Mouse (Mus musculus) intestine, postnatal 0 days (tissue): ENCODE measurements at regions not wholly inside any gene's neighbourhood (a gene's known extent, or its start where the extent isn't known, plus 50 kb on each side); places are given as distances from the start of the nearest gene placed in this dataset.

Experiments used
- ATAC-seq: fragments of 200-750 bp; cut with Nextera tagmentation; 2 replicates; pipeline ENCODE4 v1.8.0; 2017; ENCODE audit warnings: mild to moderate bottlenecking, moderate TSS enrichment, moderate library complexity
- H3K27ac ChIP-seq: fragments of 300-500 bp; sonication (generic); 2 replicates; pipeline ENCODE4 v1.5.1; 2014; ENCODE audit warnings: mild to moderate bottlenecking, low read depth, low read length, moderate library complexity
- H3K27me3 ChIP-seq: fragments of 300-500 bp; sonication (generic); replicated peaks from 2 replicates; pipeline ENCODE4 v1.6.1; 2014; ENCODE audit warnings: low read length, mixed read lengths; ENCODE audit not compliant: control insufficient read depth, insufficient read depth
- H3K36me3 ChIP-seq: fragments of 300-500 bp; sonication (generic); 2 replicates; pipeline ENCODE4 v1.6.1; 2014; ENCODE audit warnings: mild to moderate bottlenecking, moderate library complexity; ENCODE audit not compliant: control insufficient read depth, insufficient read depth
- H3K4me1 ChIP-seq: fragments of 300-500 bp; sonication (generic); replicated peaks from 2 replicates; pipeline ENCODE4 v1.6.1; 2014; ENCODE audit warnings: antibody characterized with exemption, low read length, mixed read lengths; ENCODE audit not compliant: control insufficient read depth, insufficient read depth
- H3K4me2 ChIP-seq: fragments of 300-500 bp; sonication (generic); replicated peaks from 2 replicates; pipeline ENCODE4 v1.6.1; 2014; ENCODE audit warnings: low read depth, mild to moderate bottlenecking, moderate library complexity
- H3K4me3 ChIP-seq: fragments of 300-500 bp; sonication (generic); 2 replicates; pipeline ENCODE4 v1.5.1; 2014; ENCODE audit warnings: low read depth, low read length
- H3K9ac ChIP-seq: fragments of 300-500 bp; sonication (generic); 2 replicates; pipeline ENCODE4 v1.6.1; 2014; ENCODE audit warnings: mild to moderate bottlenecking, low read depth, low read length
- H3K9me3 ChIP-seq: fragments of 300-500 bp; sonication (generic); 2 replicates; pipeline ENCODE4 v1.6.1; 2016; ENCODE audit warnings: mixed run types; ENCODE audit not compliant: control insufficient read depth
- CTCF ChIP-seq: sonication (generic); IDR thresholded peaks from 2 replicates; pipeline ENCODE4 v1.5.1; 2016; ENCODE audit warnings: low read depth, mild to moderate bottlenecking, control low read depth, antibody characterized with exemption, moderate library complexity
- WGBS: fragments of 180-500 bp; shearing (Covaris S2); extraction: QIAGEN DNeasy Blood & Tissue Kit; methylation state at CpG from one replicate; pipeline ENCODE4 v1.1.7; 2014; 5-methylcytosine and 5-hydroxymethylcytosine counted together

DNA sequence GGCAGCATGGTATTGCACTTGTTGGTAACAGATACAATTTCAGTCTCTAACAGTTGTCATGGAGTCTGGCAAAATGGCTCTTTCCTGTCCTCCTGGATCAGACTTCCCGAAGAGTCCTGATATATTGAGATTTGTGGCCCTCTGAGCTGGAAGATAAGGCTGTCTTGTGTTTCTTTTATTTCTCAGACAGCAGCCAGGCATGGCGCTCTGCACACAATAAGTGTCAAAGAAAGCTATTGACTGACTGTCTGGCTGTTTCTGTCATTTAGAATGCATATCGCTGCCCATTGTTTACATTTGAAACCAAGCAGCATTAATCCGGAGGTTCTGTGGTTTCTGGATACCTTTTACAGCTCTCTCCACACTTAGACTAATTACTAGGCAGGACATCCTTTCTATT, 402.8 kb downstream of the Rprm start:
- no peak overlapping the region for H3K4me2 ChIP-seq
- 8% methylated on average over 4 of the region's 4 CpGs for WGBS
- no peak for ATAC-seq

DNA sequence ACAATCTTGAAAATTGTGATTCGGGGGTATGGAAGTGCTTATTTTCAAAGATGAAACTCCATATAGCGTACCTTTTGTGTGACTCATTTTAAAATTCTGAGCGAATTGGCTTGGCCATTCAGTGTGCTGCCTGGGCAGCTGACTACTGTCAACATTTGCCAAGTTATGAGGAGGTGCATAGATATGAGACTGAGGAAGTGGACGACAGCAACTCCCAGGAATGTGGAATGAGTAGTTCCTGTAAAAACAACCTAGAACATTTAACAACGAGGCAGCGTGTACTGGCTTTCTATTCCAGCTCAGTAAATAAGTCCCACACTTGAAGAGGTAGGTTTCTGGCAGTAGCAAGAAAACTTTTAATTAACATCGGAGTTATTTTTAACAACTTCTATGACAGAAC, 398.1 kb downstream of the Rprm start:
- Histone ChIP-seq H3K9me3 (no peaks in the 10 kb centered on the region), H3K27ac (no peak overlapping the region), H3K4me3 (no peak overlapping the region), H3K36me3 (no peaks in the 10 kb centered on the region), H3K9ac (no peak overlapping the region), H3K4me2 (no peak overlapping the region), H3K27me3 (no peaks in the 10 kb centered on the region), H3K4me1 (no peaks in the 10 kb centered on the region)
- TF ChIP-seq CTCF: no peak
- ATAC-seq: no peak
- 68% methylated on average over 7 of the region's 7 CpGs for WGBS

More for the DNA sequence above, 402.8 kb downstream of the Rprm start:
- Histone ChIP-seq H3K9ac (no peak overlapping the region), H3K36me3 (no peaks in the 10 kb centered on the region), H3K27me3 (no peaks in the 10 kb centered on the region), H3K9me3 (no peaks in the 10 kb centered on the region), H3K4me3 (no peak overlapping the region), H3K4me1 (no peaks in the 10 kb centered on the region), H3K27ac (no peak overlapping the region)
- no peak for TF ChIP-seq CTCF

DNA sequence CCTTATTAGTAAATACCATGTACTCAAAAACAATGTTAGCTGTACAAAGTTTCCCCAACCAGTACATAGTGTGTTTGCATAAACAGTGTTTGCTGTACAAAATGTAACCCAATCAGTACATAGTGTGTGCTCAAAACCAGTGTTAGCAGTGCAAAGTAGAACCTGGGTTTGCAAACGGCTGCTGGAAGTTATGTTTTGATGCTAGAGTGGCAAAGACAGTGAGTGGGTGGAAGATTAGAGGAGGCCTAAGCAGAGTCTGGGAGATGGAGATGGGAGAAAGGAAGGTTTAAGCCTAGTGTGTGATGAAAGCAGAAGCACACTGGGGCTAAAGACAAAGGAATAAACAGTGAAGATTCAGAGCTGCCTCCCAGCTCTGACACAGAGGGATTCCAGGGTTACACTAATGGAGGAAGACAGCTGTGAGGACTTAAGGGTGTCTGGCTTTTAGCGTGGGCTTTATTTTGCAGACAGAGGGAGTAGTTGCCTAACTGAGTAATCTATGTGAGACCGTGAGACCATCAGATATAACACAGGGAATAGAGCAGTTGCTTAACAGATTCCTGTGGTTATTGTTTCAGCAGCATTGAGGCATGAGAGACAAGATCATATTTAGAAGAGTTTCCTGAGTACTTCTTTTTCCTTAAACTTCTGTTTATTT, 396.0 kb downstream of the Rprm start:
- 40% methylated on average over 3 of the region's 3 CpGs for WGBS
- H3K27ac ChIP-seq: no peak overlapping the region
- no peaks in the 10 kb centered on the region for H3K36me3 ChIP-seq
- no peak overlapping the region for H3K9ac ChIP-seq
- no peak for ATAC-seq
- no peak overlapping the region for H3K4me2 ChIP-seq
- peak; percentile 42 for TF ChIP-seq CTCF
- H3K9me3 ChIP-seq: no peaks in the 10 kb centered on the region
- no peaks in the 10 kb centered on the region for H3K27me3 ChIP-seq
- no peaks in the 10 kb centered on the region for H3K4me1 ChIP-seq
- H3K4me3 ChIP-seq: no peak overlapping the region

DNA sequence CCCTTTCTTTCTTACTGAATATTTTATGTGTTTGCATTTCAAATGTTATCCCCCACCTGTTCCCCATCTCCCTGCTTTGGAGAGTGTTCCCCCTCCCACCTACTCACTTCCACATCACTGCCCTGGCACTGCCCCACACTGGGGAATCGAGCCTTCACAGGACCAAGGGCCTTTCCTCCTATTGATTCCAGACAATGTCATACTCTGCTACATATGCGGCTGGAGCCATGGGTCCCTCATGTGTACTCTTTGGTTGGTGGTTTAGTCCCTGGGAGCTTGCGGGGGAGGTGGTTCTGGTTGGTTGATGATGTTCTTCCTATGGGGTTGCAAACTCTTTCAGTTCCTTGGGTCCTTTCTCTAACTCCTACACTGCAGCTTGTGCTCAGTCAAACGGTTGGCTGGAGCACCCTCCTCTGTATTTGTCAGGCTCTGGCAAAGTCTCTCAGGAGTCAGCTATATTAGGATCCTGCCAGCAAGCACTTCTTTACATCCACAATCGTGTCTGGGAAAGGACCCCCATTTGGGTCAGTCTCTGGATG, 393.7 kb downstream of the Rprm start:
- Histone ChIP-seq H3K4me2 (no peak overlapping the region), H3K27ac (no peak overlapping the region), H3K9ac (no peak overlapping the region), H3K9me3 (no peaks in the 10 kb centered on the region), H3K27me3 (no peaks in the 10 kb centered on the region), H3K4me3 (no peak overlapping the region), H3K36me3 (no peaks in the 10 kb centered on the region), H3K4me1 (no peaks in the 10 kb centered on the region)
- no peak for ATAC-seq
- WGBS: 76% methylated on average over 5 of the region's 5 CpGs
- TF ChIP-seq CTCF: no peak

DNA sequence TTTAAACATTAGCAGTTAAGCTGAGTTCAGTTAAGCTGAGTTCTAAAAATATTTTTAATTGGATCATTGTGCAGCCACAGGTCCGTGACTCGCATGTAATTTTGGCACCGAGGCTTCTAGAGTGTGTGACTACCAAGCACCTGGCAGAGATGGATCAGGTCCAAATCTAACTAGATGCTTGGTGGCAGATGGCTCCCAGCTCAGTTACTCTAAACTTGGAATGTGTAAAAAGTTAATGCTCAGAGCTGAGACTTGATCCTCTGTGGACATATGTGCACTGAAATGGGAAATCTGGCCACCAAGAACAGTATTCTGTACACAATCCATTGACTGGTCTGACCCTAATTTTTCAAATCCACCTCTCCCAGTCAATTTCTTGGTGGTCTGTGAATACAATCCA, 374.1 kb downstream of the Rprm start:
- WGBS: 67% methylated on average over 3 of the region's 3 CpGs
- H3K4me2 ChIP-seq: no peak overlapping the region
- no peaks in the 10 kb centered on the region for H3K4me1 ChIP-seq
- no peak overlapping the region for H3K9ac ChIP-seq
- no peak overlapping the region for H3K27ac ChIP-seq
- H3K36me3 ChIP-seq: no peaks in the 10 kb centered on the region
- no peak for TF ChIP-seq CTCF
- no peaks in the 10 kb centered on the region for H3K9me3 ChIP-seq
- no peak overlapping the region for H3K4me3 ChIP-seq
- no peak for ATAC-seq
- H3K27me3 ChIP-seq: no peaks in the 10 kb centered on the region

DNA sequence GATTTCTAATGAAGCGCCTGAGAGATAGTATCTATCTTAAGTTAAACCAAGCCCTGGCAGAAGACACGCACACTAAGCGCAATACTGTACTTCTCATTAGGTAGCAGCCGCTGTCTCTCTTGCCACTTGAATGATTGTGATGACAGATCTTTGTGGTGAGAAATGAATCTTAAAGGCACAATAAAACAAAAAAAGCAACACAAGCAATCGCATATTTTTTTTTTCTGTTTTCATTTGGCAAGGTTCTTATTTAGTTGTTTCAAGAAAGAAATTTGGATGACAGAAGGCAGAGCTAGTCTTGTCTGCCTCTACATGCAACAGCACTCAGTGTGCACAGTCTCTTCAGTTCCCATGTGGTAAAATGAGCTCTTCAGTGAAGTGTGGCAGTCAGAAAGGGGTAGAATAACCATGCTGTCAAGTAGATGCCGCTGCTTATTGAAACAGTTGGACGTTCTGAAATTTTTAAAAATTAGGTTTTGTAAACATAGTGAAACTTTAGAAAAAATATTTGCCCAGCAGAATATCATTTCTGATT, 372.2 kb downstream of the Rprm start:
- Histone ChIP-seq H3K9ac (no peak overlapping the region), H3K27ac (no peak overlapping the region), H3K36me3 (no peaks in the 10 kb centered on the region), H3K9me3 (no peaks in the 10 kb centered on the region), H3K27me3 (no peaks in the 10 kb centered on the region), H3K4me1 (no peaks in the 10 kb centered on the region), H3K4me2 (no peak overlapping the region), H3K4me3 (no peak overlapping the region)
- ATAC-seq: no peak
- WGBS: 82% methylated on average over 7 of the region's 7 CpGs
- TF ChIP-seq CTCF: no peak
